Mouse (Mus musculus): ENCODE measurements around the gene Fli1. TPM values are rescaled to one million over a fixed set of nuclear protein-coding genes. Genes with fewer than 3 reads are reported as not detected.
A peak's percentile ranks its signal among the peaks of the same experiment; 100 is the strongest.

Fli1 gene
- polyA plus RNA-seq, 1 experiment from 2014 or later: 31.0 TPM

GRCm38 (mm10) chr9:32376863-32377590 is 165.6 kb downstream of the Fli1 start:
- H3K36me3 ChIP-seq: no peaks in the 10 kb centered on the region
- no peaks in the 10 kb centered on the region for H3K9me3 ChIP-seq (replicated peaks)
- no peak overlapping the region for H3K4me2 ChIP-seq
- H3K27ac ChIP-seq: peak overlapping the region; percentile 61
- peak; percentile 56; the same call in 1 of the 2 replicates for ATAC-seq (replicated peaks; ENCODE audit: low FRiP score)
- no peak overlapping the region for H3K4me3 ChIP-seq (replicated peaks)
- WGBS: 59% methylated on average over 5 of the region's 5 CpGs
- H3K4me1 ChIP-seq: peaks cover 18% of the 10 kb centered on the region
- no peaks in the 10 kb centered on the region for H3K27me3 ChIP-seq
- no peak overlapping the region for H3K9ac ChIP-seq

GRCm38 (mm10) chr9:32376031-32376430 is 166.6 kb downstream of the Fli1 start:
- Histone ChIP-seq H3K36me3 (no peaks in the 10 kb centered on the region), H3K9ac (no peak overlapping the region), H3K9me3 (replicated peaks) (no peaks in the 10 kb centered on the region), H3K4me3 (replicated peaks) (no peak overlapping the region), H3K4me2 (no peak overlapping the region), H3K27ac (peak overlapping the region; percentile 5; the same call in 1 of the 2 replicates), H3K27me3 (no peaks in the 10 kb centered on the region), H3K4me1 (peaks cover 18% of the 10 kb centered on the region)
- 53% methylated on average over 7 of the region's 7 CpGs for WGBS
- no peak for ATAC-seq (replicated peaks; ENCODE audit: low FRiP score)

GRCm38 (mm10) chr9:32373656-32374055 is 169.0 kb downstream of the Fli1 start:
- Histone ChIP-seq H3K27ac (no peak overlapping the region), H3K4me1 (peaks cover 27% of the 10 kb centered on the region), H3K4me3 (replicated peaks) (no peak overlapping the region), H3K27me3 (no peaks in the 10 kb centered on the region), H3K36me3 (no peaks in the 10 kb centered on the region), H3K9me3 (replicated peaks) (no peaks in the 10 kb centered on the region), H3K4me2 (no peak overlapping the region), H3K9ac (no peak overlapping the region)
- 60% methylated on average over 6 of the region's 6 CpGs for WGBS
- no peak for ATAC-seq (replicated peaks; ENCODE audit: low FRiP score)

Other genes starting within 250 kb of the Fli1 start
- gene Kcnj5, start 198.5 kb downstream of the Fli1 start, polyA plus RNA-seq (2015; fragmentation: Nextera tagmentation; extraction: Ambion mirVana): 1.7 and 1.8 TPM in 2 replicates
- gene Kcnj1, start 170.4 kb downstream of the Fli1 start, polyA plus RNA-seq (2015; fragmentation: Nextera tagmentation; extraction: Ambion mirVana): 9.0 and 9.8 TPM in 2 replicates
- 66.0 and 68.4 TPM in 2 replicates for gene Ets1, start 93.4 kb upstream of the Fli1 start, polyA plus RNA-seq (2015; fragmentation: Nextera tagmentation; extraction: Ambion mirVana)

Measured in kidney, embryonic 15.5 days (tissue).